Mouse (Mus musculus): ENCODE data around the gene Morc2a. TPM values are rescaled to one million over a fixed set of nuclear protein-coding genes. Genes with fewer than 3 reads are reported as not detected.
A peak's percentile ranks its signal among the peaks of the same experiment; 100 is the strongest.
"Not testable (repeated sequence)": the region's sequence is repeated elsewhere in the genome, so short reads cannot be mapped to it uniquely, and the experiment has no call there.

The Morc2a gene
- polyA plus RNA-seq, 1 experiment from 2014 or later: 19.6 TPM

DNA sequence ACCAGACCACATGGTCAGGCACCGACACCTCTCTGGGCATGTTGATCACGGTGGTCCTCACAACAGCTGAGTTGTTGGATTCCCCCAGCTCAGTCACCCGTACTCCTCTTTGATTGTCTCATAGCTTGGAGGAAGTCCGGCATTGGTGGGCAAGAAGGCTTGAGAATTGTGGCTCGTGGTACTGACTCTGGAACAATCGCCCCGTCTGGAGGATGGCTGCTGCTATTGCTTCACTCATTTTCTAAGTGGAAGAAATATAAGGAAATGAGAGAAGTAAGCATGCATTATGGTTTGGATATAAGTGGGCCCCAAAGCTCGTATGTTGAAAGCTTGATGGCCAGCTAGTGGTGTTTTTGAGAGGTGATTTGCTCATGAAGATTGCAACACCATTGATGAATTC, 15.7 kb upstream of the Morc2a start:
- H3K4me1 ChIP-seq (ENCODE audit: control insufficient read depth, insufficient read depth, low read length); H3K27ac ChIP-seq (ENCODE audit: low read depth, low read length); H3K9me3 ChIP-seq (replicated peaks; ENCODE audit: control insufficient read depth, low read length); H3K9ac ChIP-seq (ENCODE audit: low read depth, low read length); ATAC-seq (replicated peaks; ENCODE audit: insufficient number of reproducible peaks, low FRiP score, low TSS enrichment); H3K4me2 ChIP-seq; H3K27me3 ChIP-seq (ENCODE audit: control insufficient read depth, insufficient read depth, low read length); H3K36me3 ChIP-seq (ENCODE audit: control insufficient read depth, insufficient read depth, low read length); H3K4me3 ChIP-seq (ENCODE audit: low read depth, low read length): not testable (repeated sequence)
- WGBS (ENCODE audit: insufficient replicate concordance): 79% methylated on average over 8 of the region's 8 CpGs

- H3K27me3 ChIP-seq (ENCODE audit: control insufficient read depth, insufficient read depth, low read length): no peaks in the 10 kb centered on the region
- no peak for ATAC-seq (replicated peaks; ENCODE audit: insufficient number of reproducible peaks, low FRiP score, low TSS enrichment)
- H3K27ac ChIP-seq (ENCODE audit: low read depth, low read length): peak overlapping the region; percentile 93; the same call in 1 of the 2 replicates
- peak overlapping the region; percentile 96 for H3K4me3 ChIP-seq (ENCODE audit: low read depth, low read length)
- peaks cover 31% of the 10 kb centered on the region for H3K36me3 ChIP-seq (ENCODE audit: control insufficient read depth, insufficient read depth, low read length)
- peak overlapping the region; percentile 98 for H3K9ac ChIP-seq (ENCODE audit: low read depth, low read length)
- peaks cover 2% of the 10 kb centered on the region; the same call in 1 of the 2 replicates for H3K9me3 ChIP-seq (replicated peaks; ENCODE audit: control insufficient read depth, low read length)
- WGBS (ENCODE audit: insufficient replicate concordance): 81% methylated on average over 5 of the region's 5 CpGs
- peaks cover 7% of the 10 kb centered on the region for H3K4me1 ChIP-seq (ENCODE audit: control insufficient read depth, insufficient read depth, low read length)
- peak overlapping the region; percentile 91 for H3K4me2 ChIP-seq
These were observed 1.3 kb upstream of the Morc2a start for GRCm38 (mm10) chr11:3647688-3648087.

DNA sequence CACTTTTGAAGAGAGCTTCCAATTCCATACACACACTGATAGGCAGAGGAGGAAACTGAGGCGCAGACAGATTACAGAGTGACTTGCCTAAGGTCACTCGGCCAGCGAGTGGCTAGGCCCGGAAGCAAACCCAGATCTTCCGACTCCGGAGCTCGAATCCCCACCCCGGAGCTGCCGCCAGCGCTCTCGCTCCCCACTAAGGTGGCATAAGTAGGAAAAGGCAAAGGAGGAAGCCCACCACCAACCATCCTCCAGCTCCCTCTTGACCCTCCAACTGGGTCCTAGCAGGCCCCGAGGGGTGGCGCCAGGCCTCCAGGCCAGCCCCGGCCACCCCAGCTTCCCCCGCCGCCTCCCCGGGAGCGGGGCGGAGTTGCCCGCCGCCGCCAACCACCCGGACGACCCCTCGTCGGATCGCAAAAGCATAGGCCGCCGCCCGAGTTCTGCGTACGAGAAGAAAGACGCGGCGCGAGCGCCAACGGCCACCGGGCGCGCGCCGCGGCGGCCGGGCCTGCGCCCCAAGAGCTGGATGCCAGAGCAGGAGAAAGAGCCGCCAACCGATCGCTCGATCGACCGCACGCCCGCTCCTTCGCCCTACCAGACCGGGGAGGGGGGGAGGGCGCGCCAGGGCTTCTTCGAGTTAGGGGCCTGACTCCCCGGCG, 557 bp upstream of the Morc2a start:
- Histone ChIP-seq H3K9me3 (replicated peaks; ENCODE audit: control insufficient read depth, low read length) (no peaks in the 10 kb centered on the region), H3K27me3 (ENCODE audit: control insufficient read depth, insufficient read depth, low read length) (no peaks in the 10 kb centered on the region), H3K9ac (ENCODE audit: low read depth, low read length) (peak overlapping the region; percentile 98), H3K36me3 (ENCODE audit: control insufficient read depth, insufficient read depth, low read length) (peaks cover 25% of the 10 kb centered on the region), H3K4me1 (ENCODE audit: control insufficient read depth, insufficient read depth, low read length) (peaks cover 7% of the 10 kb centered on the region), H3K4me3 (ENCODE audit: low read depth, low read length) (peak overlapping the region; percentile 96), H3K27ac (ENCODE audit: low read depth, low read length) (peak overlapping the region; percentile 93), H3K4me2 (peak overlapping the region; percentile 91)
- WGBS (ENCODE audit: insufficient replicate concordance): under 1% methylated on average over 44 of the region's 62 CpGs
- ATAC-seq (replicated peaks; ENCODE audit: insufficient number of reproducible peaks, low FRiP score, low TSS enrichment): peak; percentile 46

DNA sequence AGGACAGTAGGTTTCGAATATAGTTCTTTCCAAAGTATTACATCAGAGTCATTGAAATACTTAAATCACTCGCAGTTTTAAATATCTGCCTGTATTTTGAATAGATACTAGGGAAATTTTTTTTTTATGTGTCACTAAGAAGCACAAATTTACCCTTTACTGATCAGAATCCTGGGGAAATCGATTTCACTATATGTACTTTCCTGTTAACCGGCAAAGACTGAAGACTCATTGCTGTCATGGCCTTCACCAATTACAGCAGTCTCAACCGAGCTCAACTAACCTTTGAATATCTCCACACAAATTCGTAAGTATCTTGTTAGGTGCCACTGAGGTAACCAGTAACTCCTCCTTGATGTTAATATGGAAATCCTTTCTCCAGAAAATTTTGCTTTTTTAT, 1.1 kb downstream of the Morc2a start:
- Histone ChIP-seq H3K9me3 (replicated peaks; ENCODE audit: control insufficient read depth, low read length) (no peaks in the 10 kb centered on the region), H3K4me2 (peak overlapping the region; percentile 91), H3K36me3 (ENCODE audit: control insufficient read depth, insufficient read depth, low read length) (peaks cover 12% of the 10 kb centered on the region), H3K4me1 (ENCODE audit: control insufficient read depth, insufficient read depth, low read length) (peaks cover 7% of the 10 kb centered on the region), H3K27ac (ENCODE audit: low read depth, low read length) (no peak overlapping the region), H3K27me3 (ENCODE audit: control insufficient read depth, insufficient read depth, low read length) (no peaks in the 10 kb centered on the region), H3K4me3 (ENCODE audit: low read depth, low read length) (peak overlapping the region; percentile 96), H3K9ac (ENCODE audit: low read depth, low read length) (no peak overlapping the region)
- ATAC-seq (replicated peaks; ENCODE audit: insufficient number of reproducible peaks, low FRiP score, low TSS enrichment): no peak
- WGBS (ENCODE audit: insufficient replicate concordance): 87% methylated on average over 6 of the region's 6 CpGs

DNA sequence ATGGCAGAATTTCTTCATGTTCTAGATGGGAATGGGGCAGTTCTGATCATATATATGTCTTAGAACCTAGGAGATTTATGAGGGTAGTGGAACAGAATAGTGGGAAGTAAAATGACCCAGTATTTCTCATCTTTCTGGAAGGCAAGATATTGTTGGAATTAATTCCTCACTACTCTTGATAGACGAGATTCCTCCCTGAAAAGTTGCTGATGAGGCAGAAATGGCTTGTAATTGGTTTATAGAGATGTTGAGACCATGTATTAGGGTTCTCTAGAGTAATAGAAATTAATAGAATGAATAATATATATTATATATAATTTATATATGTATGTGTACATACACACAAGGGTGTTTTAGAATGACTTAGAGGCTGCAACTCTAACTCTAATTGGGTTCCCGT, 13.0 kb downstream of the Morc2a start:
- H3K27ac ChIP-seq (ENCODE audit: low read depth, low read length): no peak overlapping the region
- no peaks in the 10 kb centered on the region for H3K27me3 ChIP-seq (ENCODE audit: control insufficient read depth, insufficient read depth, low read length)
- no peak overlapping the region for H3K9ac ChIP-seq (ENCODE audit: low read depth, low read length)
- ATAC-seq (replicated peaks; ENCODE audit: insufficient number of reproducible peaks, low FRiP score, low TSS enrichment): no peak
- WGBS (ENCODE audit: insufficient replicate concordance): 96% methylated on average over 2 of the region's 2 CpGs
- no peak overlapping the region for H3K4me2 ChIP-seq
- H3K36me3 ChIP-seq (ENCODE audit: control insufficient read depth, insufficient read depth, low read length): peaks cover 15% of the 10 kb centered on the region
- H3K9me3 ChIP-seq (replicated peaks; ENCODE audit: control insufficient read depth, low read length): no peaks in the 10 kb centered on the region
- H3K4me3 ChIP-seq (ENCODE audit: low read depth, low read length): no peak overlapping the region
- H3K4me1 ChIP-seq (ENCODE audit: control insufficient read depth, insufficient read depth, low read length): no peaks in the 10 kb centered on the region

DNA sequence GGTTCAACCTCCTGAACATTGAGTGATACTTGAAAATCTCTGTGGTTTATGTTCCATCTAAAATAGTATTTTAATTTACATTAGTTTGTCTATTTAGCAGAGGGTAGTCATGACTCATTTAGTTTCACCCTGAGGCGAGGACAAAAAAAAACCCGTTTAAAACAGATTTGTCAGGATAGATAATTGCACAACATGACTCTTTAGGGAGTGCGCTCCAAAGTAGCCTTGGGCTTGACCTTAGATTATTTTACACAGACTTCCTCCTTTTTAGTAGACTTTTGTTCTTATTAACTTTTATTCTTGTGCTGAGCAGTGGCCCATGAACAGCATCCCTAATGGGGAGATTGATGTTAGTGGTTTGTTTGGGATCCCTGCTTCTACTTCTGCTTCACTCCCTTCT, 18.5 kb downstream of the Morc2a start:
- Histone ChIP-seq H3K36me3 (ENCODE audit: control insufficient read depth, insufficient read depth, low read length) (peaks cover 36% of the 10 kb centered on the region), H3K9ac (ENCODE audit: low read depth, low read length) (no peak overlapping the region), H3K9me3 (replicated peaks; ENCODE audit: control insufficient read depth, low read length) (no peaks in the 10 kb centered on the region), H3K4me1 (ENCODE audit: control insufficient read depth, insufficient read depth, low read length) (no peaks in the 10 kb centered on the region), H3K27ac (ENCODE audit: low read depth, low read length) (no peak overlapping the region), H3K27me3 (ENCODE audit: control insufficient read depth, insufficient read depth, low read length) (no peaks in the 10 kb centered on the region), H3K4me2 (no peak overlapping the region), H3K4me3 (ENCODE audit: low read depth, low read length) (no peak overlapping the region)
- ATAC-seq (replicated peaks; ENCODE audit: insufficient number of reproducible peaks, low FRiP score, low TSS enrichment): no peak
- 88% methylated on average over 3 of the region's 3 CpGs for WGBS (ENCODE audit: insufficient replicate concordance)

- no peak for ATAC-seq (replicated peaks; ENCODE audit: insufficient number of reproducible peaks, low FRiP score, low TSS enrichment)
- H3K9me3 ChIP-seq (replicated peaks; ENCODE audit: control insufficient read depth, low read length): no peaks in the 10 kb centered on the region
- H3K4me3 ChIP-seq (ENCODE audit: low read depth, low read length): no peak overlapping the region
- no peaks in the 10 kb centered on the region for H3K27me3 ChIP-seq (ENCODE audit: control insufficient read depth, insufficient read depth, low read length)
- H3K4me2 ChIP-seq: no peak overlapping the region
- peaks cover 37% of the 10 kb centered on the region for H3K36me3 ChIP-seq (ENCODE audit: control insufficient read depth, insufficient read depth, low read length)
- H3K9ac ChIP-seq (ENCODE audit: low read depth, low read length): no peak overlapping the region
- no peak overlapping the region for H3K27ac ChIP-seq (ENCODE audit: low read depth, low read length)
- no peaks in the 10 kb centered on the region for H3K4me1 ChIP-seq (ENCODE audit: control insufficient read depth, insufficient read depth, low read length)
- 89% methylated on average over 2 of the region's 2 CpGs for WGBS (ENCODE audit: insufficient replicate concordance)
These were observed 19.8 kb downstream of the Morc2a start for GRCm38 (mm10) chr11:3668768-3669167.

DNA sequence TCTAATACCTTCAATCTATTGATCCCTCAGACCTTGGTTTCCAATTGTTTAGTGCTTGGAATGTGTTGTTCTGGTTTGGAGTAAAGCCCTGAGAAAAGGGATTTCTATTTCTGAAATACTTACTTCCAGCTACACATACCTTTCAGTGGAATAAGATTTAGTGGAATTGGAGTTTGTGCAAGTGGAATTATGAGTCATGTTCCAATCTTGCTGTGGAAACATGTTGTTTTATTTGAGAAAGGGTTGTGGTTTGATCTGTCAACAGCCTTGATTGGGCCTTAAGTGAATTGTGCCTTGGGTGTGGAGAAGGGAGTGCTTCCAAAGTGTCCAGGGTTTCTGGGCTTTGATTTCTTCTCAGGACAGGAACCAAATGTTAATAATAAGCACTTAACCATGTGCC, 20.9 kb downstream of the Morc2a start:
- Histone ChIP-seq H3K27ac (ENCODE audit: low read depth, low read length) (no peak overlapping the region), H3K4me1 (ENCODE audit: control insufficient read depth, insufficient read depth, low read length) (no peaks in the 10 kb centered on the region), H3K27me3 (ENCODE audit: control insufficient read depth, insufficient read depth, low read length) (no peaks in the 10 kb centered on the region)

DNA sequence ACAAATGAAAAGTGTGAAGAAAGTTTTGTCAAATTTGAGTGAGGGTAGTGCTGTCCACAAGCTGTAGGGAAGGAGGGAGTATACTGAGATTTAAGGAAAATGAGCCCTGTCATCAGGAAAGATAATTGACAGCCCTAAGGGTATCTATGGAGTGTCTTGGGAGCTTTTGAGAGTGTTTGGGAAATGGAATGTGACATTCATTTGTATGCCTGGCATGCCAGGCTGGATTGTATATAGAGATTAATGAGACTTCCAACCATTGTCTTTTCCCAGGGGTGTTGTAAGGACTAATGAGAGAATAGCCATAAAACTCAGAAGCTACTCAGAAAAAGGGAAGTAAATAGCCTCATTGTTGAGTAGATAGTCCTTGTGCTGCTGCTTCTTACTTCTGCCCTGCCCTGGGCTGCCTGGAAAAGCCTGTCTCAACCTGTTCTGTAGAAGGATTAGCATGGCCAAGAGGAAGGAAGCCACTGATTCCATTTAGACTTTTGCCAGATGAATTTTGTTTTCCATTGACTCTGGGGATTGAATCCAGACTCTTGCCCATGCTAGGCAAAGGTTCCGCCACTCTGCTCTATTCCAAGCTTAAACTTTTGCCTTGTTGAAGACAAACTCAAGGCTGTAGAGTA, 22.1 kb downstream of the Morc2a start:
- Histone ChIP-seq H3K4me2 (no peak overlapping the region), H3K9me3 (replicated peaks; ENCODE audit: control insufficient read depth, low read length) (no peaks in the 10 kb centered on the region), H3K4me1 (ENCODE audit: control insufficient read depth, insufficient read depth, low read length) (no peaks in the 10 kb centered on the region), H3K9ac (ENCODE audit: low read depth, low read length) (no peak overlapping the region), H3K27ac (ENCODE audit: low read depth, low read length) (no peak overlapping the region), H3K27me3 (ENCODE audit: control insufficient read depth, insufficient read depth, low read length) (no peaks in the 10 kb centered on the region), H3K36me3 (ENCODE audit: control insufficient read depth, insufficient read depth, low read length) (peaks cover 35% of the 10 kb centered on the region), H3K4me3 (ENCODE audit: low read depth, low read length) (no peak overlapping the region)
- no peak for ATAC-seq (replicated peaks; ENCODE audit: insufficient number of reproducible peaks, low FRiP score, low TSS enrichment)
- WGBS (ENCODE audit: insufficient replicate concordance): 95% methylated on average over 1 of the region's 1 CpGs

More for the DNA sequence above, 20.9 kb downstream of the Morc2a start:
- Histone ChIP-seq H3K9ac (ENCODE audit: low read depth, low read length) (no peak overlapping the region), H3K9me3 (replicated peaks; ENCODE audit: control insufficient read depth, low read length) (no peaks in the 10 kb centered on the region), H3K4me2 (no peak overlapping the region), H3K4me3 (ENCODE audit: low read depth, low read length) (no peak overlapping the region), H3K36me3 (ENCODE audit: control insufficient read depth, insufficient read depth, low read length) (peaks cover 33% of the 10 kb centered on the region)
- no peak for ATAC-seq (replicated peaks; ENCODE audit: insufficient number of reproducible peaks, low FRiP score, low TSS enrichment)
